Mouse (Mus musculus) G1E-ER4 (cell line): ENCODE results near the gene 4921536K21Rik. TPM values are rescaled to one million over a fixed set of nuclear protein-coding genes. Genes with fewer than 3 reads are reported as not detected.

Experiments
- GATA1 ChIP-seq: IDR thresholded peaks from one replicate; pipeline ENCODE4 v1.8.0; 2012; ENCODE audit warnings: low read length, inconsistent platforms
- polyA plus RNA-seq: library from polyadenylated mRNA; stranded (reverse); fragments of >175 nt; gene quantifications from 2 replicates; pipeline ENCODE4 v1.2.3, GENCODE M21; 2012

Gene 4921536K21Rik
- polyA plus RNA-seq, 1 experiment = not detected

- TF ChIP-seq GATA1 = no peak
Measured at GRCm38 (mm10) chr11:3913316-3914108, 18.6 kb upstream of the 4921536K21Rik start.

GRCm38 (mm10) chr11:3912875-3913271 is 18.0 kb upstream of the 4921536K21Rik start:
- TF ChIP-seq GATA1 = no peak

GRCm38 (mm10) chr11:3912100-3912874 is 17.4 kb upstream of the 4921536K21Rik start:
- no peak for TF ChIP-seq GATA1

DNA sequence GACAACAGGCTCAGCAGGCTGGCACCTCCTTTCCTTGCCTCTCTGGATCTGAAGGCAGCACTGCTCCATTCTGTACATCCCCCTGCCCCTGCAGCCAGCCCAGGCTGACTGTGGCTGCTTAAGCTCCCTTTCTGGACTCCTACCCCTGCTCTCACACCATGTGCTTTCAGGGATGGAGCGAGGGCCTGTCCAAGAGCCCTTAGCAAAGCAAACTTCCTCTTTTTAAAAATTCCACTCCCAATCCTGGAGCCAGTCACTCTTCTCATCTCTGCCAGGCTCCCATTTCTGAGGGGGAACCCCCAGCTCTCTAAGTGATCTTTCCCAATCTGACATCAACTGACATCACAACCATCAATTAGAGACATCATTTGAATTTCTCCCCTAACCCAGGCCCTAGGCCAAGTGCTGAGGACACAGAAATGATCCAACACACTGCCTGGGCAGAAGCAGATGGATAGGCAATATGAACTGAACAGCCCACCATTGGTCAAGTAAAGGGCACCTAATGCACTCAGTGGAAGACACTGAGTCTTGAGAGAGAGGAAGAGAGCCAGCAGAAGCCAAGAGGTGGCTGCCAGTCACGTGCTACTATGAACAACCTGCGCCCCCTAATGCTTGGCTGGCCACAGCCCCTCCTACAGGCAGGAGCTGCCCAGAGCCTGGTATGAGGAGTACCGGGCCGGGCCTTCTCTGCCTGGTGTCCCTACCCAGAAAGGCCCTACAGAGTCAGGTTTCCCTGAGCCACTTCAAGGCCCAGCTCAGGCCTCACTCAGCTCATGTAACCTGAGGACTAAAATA is 15.8 kb upstream of the 4921536K21Rik start:
- no peak for TF ChIP-seq GATA1

- TF ChIP-seq GATA1 = no peak
Measured at GRCm38 (mm10) chr11:3909236-3909635, 14.3 kb upstream of the 4921536K21Rik start.

- TF ChIP-seq GATA1 = no peak
Measured at GRCm38 (mm10) chr11:3905446-3905845, 10.5 kb upstream of the 4921536K21Rik start.

- TF ChIP-seq GATA1 = no peak
Measured at GRCm38 (mm10) chr11:3904673-3905072, 9.8 kb upstream of the 4921536K21Rik start.

- no peak for TF ChIP-seq GATA1
Measured at GRCm38 (mm10) chr11:3903046-3903445, 8.1 kb upstream of the 4921536K21Rik start.

DNA sequence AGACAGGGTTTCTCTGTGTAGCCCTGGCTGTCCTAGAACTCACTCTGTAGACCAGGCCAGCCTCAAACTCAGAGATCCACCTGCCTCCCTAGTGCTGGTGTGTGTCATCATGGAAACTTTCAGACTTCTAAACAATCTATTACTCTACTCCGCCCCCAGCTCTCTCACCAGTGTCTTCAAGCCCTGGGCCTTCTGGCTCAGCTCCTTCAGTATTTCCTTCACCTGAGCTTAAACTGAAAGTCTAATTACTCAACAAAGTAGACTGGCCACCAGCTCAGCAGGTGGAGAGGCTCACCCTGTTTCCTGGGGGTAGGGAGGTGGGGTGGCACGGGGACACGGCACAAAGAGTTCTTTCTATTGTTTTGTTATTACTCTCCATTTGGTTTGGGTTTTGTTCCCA is 7.6 kb upstream of the 4921536K21Rik start:
- no peak for TF ChIP-seq GATA1

DNA sequence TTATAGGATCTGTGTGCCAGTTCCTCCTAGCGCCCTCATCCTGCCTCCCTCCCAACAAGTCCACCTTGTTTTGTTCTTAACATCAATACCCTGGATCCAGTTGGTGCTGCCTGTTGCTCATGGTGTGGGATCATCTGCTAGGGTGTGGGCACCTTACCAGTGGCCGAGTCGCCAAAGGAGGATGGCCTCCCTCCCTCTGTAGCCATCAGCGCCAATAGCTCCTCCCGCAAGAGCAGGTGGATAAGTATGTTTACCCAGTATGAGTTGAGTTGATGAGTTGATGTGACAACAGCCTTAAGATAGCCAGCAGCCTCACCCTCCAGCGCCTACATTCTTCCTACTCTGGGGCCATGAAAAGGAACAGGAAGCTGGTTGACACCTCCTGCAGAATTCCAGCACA is 5.4 kb upstream of the 4921536K21Rik start:
- no peak for TF ChIP-seq GATA1

- TF ChIP-seq GATA1 = no peak
Measured at GRCm38 (mm10) chr11:3895933-3896332, 1.0 kb upstream of the 4921536K21Rik start.

DNA sequence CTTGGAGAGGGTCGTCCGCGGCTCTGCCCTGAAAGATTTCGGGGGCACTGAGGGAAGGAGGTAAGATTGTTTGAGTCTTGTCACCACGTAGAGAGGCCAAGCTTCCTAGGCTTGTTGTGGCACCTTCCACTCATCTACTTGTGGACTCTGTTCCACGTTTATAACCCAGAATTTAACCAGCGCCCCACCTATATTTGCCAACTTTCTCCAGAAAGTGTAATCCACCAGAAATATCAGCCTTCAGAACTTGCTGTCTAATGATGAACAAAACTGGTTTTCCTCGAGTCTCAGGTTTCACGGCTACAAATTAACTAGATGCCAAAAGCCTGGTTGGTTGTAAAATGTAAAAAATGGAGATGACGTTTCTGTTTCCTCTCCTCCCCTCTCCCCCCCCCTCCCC is 560 bp upstream of the 4921536K21Rik start:
- TF ChIP-seq GATA1 = no peak

DNA sequence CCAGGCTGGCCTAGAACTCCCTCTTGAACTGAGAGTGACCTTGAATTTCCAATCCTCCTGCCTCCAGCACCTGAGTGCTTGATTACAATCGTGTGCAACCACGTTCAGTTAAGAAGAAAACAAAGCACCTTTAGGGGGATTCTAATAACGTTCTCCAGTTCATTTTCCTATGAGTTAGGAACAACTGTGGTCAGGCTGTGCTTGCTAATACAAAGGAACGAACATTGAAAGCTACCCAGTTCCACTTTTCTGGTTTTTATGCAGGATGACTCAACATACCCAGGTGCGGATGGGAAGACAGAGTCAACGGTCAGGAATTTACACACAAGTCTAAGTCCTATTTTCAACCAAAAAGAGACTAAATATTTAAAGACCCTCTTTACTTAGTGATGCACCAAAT is 928 bp downstream of the 4921536K21Rik start:
- TF ChIP-seq GATA1 = no peak

DNA sequence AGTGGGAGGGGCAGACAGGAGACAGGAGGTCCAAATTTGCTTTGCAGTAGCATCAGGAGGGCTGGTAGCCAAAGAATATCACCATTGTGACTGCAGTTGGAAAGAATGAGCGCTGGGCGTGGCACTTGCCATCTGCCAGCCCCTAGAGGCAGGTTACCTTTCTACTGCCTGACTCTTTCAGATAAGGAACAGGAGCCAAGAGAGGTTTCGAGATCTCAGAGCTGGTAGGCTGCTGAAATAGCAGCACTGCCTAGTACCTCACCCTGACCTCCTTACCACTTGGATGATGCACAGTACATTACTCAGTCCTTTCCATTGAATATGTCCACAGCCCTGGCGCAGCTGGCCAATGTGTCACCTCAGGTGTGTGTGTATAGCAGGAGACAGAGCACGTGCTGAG is 7.6 kb downstream of the 4921536K21Rik start:
- TF ChIP-seq GATA1 = no peak

DNA sequence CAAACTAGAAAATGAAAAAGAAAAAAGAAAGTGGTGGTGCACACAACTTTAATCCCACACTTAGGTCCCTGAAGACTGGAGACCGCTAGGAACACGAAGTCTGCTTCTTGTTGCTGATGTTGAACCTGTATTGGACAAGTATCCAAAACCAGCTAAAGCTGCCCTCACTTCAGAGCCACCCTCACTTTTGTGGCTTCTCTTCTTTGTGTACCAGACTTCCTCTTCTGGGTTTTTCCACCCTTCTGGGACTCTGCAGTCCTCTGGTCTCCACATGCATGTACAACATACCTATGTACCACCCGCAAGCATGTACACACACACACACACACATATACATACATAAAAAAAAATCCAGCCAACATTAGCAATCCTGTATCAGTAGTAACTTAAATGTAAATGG is 11.2 kb downstream of the 4921536K21Rik start:
- no peak for TF ChIP-seq GATA1

DNA sequence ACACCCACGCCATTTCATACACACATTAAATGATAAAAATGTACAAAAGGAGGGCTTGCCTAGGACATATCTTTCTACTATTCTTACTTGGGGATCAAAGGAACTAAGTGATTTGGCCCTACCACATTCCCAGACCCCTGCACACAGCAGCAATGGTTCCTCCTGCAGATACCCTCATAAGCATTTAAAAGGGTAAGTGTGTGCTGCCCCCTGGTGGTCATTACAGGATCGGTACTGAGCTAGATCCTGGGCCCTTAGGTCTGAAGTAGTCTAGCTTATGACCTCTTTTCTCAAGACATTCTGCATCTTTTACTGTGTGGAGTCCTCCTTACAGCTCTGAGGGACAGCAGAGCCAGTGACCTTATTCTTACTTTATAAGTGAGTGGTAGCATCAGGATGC is 15.1 kb downstream of the 4921536K21Rik start:
- TF ChIP-seq GATA1 = no peak

DNA sequence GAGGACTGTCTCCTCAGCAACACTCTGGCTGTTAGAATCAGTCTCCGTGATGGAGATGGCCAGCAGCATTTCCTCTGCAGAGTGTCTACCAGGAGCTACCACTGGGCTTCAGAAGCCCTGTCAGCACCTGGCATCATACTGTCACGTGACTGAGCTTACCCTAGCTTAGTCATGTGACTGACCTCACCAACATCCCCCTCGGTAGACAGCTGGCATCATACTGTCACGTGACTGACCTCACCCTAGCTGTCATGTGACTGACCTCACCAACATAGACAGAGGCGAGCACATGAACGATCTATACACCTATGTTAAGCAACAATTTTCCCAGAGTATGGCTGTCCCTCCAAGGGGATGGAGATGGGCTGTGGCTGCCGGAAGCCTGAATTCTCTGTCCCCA is 16.2 kb downstream of the 4921536K21Rik start:
- TF ChIP-seq GATA1 = no peak
